Mouse (Mus musculus) ovary, adult 18-20 months (tissue): Measurements from ENCODE around the gene Rhbdl1.
"Not testable (repeated sequence)": the region's sequence is repeated elsewhere in the genome, so short reads cannot be mapped to it uniquely, and the experiment has no call there.

Source experiments
- DNase-seq: peaks from one replicate; pipeline ENCODE4 v3.0.0; 2022; ENCODE audit warnings: low spot score, mixed read lengths

Gene Rhbdl1

DNA sequence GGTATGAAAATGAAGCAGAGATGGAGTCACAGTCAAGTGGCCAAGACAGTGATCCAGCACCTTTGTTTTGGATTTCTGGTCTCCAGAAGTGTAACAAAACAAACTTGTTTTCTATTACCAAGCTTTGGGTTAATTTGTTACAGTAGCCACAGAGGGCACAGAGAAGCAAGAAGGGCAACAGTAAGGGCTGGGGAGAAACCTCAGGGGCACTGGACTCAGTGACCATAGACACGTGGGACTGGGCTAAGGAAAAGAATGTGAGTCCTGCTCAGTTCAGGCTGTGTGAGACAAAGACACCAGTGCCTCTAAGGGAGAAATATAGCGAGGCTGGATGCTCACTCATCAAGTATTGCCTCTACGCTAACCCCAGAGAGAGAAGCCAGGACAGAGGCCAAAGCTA is 35.6 kb upstream of the Rhbdl1 start:
- DNase-seq: no peak

DNA sequence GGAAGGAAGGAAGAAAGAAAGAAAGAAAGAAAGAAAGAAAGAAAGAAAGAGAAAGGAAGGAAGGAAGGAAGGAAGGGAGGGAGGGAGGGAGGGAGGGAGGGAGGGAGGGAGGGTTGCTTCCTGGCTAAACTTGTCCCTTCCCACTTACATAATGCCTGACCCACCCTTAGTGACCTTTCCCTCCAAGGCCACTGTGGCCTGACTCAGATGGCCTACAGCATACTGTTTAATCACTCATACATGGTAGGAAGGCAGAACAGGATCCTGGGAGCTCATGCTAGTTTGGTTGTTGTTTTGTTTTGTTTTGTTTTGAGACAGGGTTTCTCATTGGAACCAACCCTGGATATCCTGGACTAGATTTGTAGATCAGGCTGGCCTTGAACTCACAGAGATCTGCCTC is 34.5 kb upstream of the Rhbdl1 start:
- not testable (repeated sequence) for DNase-seq

DNA sequence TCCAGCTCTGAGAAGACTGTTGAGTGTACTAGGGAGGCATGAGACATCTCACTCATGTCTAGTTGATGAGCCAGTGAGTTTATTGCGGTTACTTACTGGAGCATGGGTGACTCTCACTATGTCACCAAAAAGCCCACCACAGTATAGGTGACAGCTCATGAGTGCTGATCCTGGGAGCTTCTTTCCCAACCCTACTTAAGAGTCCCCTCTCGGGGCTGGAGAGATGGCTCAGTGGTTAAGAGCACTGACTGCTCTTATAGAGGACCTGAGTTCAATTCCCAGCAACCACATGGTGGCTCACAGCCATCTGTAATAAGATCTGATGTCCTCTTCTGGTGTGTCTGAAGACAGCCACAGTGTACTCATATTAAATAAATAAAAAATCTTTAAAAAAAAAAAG is 32.9 kb upstream of the Rhbdl1 start:
- DNase-seq: no peak

DNA sequence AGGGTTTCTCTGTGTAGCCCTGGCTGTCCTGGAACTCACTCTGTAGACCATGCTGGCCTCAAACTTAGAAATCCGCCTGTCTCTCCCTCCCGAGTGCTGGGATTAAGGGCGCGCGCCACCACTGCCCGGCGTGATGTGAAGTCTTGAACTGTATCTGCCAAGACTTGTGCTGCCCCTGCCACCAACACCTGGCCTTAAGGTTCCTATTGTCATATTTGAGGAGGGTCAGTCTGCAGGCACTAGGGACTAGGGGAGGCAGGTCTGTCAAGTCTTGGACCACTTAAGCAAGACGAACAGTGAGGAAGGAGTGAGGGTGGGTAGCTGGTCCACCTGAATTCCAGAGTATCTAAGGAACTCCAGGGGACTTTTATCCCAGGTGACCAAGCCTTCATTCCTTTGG is 32.4 kb upstream of the Rhbdl1 start:
- no peak for DNase-seq

DNA sequence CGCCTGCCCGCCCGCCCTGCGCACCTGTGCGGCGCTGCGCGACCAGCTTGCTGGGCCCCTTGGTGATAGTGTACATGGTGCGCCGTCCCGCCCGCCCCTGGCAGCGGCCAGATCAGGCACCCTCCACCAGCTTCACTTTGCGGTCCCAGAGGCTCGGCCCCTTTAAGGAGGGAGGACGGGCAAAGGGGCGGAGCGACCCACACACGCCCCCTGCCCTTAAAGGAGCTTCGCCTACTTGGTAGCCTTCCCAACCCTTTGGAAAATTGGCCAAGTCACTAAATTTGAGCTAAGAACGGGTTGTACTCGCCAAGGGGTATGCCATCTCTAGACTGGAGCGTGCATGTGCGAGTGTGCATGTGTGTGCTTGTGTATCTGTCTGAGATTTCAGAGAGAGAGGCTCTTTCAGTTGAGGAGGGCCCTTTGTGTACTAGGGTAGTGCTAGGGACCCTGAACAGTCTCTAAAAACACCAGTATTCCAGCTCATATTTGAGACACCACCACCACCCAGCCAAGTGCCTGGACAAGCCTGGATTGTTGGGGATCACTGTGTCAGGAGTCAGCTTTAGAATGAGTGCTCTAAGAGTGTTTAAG is 31.6 kb upstream of the Rhbdl1 start, which contains the start of gene Mcrip2:
Gene Mcrip2 (minus strand): TSS at position 164 of the 591 bp plus-strand sequence.
- peak; percentile 84 for DNase-seq

DNA sequence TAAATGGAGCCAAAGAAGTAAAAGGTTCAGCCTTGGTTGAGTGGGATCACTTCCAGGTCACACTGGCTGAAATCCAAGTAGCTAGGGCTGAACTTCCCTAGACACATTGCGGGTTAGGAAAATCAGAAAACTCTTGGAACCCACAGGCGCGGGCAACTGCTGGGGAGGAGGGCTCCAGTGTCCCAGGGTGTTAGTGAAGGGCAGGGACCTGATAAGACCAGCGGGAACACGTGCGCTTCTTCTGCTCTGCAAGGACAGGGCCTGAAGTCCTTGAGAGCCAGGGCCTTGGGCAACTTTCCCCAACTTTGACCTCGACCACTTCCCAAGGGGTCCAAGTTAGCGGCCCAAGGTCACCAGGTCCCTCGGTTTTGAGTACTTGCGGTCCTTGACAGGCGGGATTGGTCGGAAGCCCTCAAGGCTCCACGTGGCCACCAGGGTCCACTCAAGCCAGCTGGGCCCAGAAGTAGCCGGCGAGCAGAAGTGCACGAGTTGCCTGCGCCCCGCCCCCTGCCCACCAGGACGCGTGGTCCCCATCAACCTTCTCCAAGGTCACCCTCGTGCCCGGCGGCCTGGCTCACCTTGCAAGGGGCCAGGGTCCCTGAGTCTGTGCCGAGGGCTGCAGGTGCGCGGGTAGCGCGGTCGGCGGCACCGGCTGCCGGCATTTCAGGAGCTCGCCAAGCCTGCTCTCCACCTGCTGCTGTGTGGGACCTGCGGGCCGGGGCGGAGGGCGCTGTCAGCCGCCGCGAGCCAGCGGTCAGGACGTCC is 30.9 kb upstream of the Rhbdl1 start:
- DNase-seq: peak; percentile 86

DNA sequence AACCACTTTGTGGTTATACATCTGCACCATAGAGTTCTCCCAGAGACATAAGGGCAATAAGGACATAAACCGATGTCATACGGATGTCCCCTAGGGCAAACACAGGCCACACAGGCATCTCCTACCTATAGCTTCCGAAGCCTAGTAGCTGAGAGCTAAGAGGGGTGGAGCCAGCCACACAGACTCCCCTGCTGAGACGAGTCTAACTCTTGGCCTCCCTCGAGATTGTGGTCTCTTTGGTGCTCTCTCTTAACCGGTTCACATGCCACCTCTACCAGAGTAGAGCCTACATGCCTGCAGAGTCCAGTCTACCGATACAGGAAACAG is 30.4 kb upstream of the Rhbdl1 start:
- no peak for DNase-seq

DNA sequence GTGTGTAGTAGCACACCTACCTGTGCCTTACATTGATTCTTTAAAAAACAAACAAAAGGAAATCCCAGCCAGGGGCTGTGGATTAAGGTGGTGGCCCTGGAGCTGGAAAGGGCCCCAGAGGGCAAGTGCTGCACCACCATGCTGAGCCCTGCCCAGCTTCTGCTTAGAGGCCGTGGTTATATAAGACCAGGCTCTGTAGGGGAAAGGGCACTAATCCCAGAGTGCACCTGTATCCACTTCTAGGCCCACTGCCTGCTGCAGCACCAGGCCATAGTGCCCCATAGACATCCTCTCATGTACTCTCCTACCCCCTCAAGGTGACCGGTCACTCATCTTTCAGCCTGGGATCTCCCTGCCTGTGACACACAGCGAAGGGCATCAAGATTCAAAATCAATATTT is 29.1 kb upstream of the Rhbdl1 start:
- DNase-seq: no peak

DNA sequence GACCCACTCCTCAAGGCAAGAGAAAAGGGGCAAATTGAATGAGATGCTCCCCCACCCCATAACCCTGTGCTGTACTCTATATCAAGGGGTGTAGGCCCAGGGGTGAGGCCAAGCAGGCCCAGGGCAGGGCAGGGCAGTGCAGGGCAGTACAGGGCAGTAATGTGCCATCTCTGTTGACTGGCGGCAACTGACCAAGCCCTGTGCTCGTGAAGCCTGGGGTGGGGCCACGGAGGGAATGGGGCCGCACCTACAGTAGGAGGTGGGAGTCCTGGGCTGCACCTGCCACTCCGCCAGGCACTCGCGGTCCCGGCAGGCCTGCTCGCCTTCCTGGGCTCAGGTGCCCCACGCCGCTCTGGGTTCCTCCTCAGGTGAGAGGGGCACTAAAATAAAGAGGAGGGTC is 28.2 kb upstream of the Rhbdl1 start:
- DNase-seq: no peak

DNA sequence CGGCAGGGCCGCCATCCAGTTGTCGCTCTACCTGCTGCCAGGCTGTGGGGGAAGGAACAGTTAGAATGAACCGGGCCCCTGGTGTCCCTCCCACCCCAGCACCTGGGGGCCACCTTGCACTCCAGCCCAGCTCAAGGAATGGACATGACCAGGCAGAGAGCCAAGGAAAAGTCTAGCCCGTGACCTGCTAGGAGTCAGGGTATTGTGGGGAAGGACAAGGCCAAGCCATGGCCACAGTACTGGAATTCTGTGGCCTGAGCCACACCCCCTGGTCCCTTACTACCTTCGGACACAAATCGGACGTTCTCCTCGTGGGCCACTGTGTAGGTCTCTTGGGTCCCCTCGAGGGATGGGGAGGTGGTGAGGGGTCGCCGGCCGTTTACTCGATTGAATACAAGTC is 27.2 kb upstream of the Rhbdl1 start:
- no peak for DNase-seq

DNA sequence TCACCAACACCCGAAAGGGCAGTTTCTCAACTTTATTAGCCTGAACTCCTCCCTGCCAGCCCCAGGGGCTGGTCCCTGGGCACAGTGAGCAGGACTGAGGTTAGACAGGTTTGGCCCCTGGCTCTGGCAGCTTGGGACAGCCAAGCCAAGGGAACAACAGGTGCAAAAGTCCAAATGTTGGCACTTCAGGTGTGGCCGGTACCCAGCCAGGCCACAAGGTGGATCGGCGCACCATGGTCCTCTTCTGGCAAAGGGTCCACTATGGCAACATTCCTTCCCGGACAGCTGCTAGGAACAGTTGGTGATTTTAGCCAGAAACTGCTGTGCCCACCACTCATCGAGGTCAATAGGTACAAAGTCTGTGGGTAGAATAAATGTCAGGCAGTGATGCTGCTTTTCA is 26.6 kb upstream of the Rhbdl1 start:
- DNase-seq: no peak

DNA sequence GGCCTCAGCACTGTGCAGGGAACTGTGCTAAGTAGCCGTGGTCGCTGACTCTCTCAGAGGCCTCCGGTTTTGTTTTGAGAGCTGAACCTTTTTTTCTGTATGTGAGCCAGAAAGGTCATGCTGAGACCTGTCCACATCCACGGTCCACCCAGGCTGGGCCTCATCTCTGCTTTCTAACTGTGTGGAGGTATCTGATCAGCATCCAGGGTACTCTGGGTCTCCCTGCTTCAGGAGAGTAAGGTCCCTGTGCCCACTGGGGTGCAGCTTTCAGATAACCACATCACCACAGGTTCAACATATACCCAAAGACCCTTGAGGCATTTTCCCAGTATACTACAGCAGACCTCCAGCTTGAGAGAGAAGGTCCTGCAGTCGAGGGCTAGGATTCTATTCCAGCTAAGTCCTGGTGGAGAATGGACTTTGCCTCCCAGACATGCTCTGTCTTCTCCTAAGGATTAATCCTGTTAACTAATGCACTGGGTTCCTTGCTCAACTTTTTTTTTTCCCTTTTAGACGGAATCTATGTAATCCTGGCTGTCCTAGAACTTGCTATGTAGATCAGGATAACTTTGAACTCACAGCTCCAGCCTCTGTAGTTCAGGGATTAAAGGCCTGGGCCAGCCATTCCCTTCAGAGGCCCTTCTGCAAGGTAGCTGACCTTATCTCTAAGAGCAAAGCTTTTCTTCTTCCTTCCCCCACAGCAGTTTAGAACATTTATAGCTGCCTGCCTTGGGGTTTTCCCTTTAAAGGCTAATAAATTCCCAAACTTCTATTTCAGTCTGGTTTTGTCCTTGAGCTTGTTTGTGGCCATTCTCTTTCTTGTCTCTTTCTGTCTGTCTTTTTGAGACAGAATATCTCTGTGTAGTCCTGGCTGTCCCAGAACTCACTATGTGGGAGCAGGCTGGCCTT is 24.9 kb upstream of the Rhbdl1 start:
- DNase-seq: no peak

DNA sequence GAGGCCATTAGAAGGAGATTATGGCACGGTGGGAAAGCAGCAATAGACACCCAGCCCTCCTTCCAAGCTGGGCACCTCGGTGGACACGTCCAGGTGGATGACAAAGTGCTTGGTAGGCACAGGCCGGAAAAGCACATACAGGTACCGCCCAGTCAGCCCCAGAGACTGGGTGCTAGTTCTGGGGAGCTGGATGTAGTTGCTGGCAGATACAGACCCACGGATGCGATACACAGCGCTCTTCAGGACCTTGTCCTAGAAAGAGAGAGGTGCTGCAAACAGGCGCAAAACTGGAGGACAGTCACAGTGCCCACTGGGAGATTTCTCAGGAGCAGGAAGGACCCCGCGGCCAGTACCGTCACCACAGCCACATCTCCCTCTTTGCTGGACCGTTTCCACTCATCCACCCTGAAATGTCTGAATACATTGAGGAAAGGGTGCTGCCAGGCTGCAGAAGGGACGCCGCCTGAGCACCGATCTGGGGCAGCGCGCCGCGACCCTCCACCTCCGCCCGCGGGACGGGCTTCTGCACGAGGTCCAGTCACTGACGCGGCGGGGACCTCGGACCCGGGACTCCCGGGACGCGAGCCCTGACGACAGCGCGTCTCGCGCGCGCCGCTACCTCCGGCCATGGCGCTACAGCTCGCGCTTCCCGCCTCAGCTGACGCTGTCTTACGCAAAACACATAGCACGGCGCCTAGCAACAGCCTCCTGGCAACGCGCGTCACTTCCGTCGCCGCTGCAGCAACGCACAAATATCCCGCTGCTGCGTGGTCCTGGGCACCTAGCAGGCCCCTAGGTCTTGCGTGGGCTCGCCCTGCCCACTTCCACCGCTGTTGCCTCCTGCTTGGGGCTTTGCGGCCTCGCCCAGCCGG is 24.0 kb upstream of the Rhbdl1 start, which contains the start of gene Wdr90:
Gene Wdr90 (minus strand): TSS at position 670 of the 872 bp plus-strand sequence.
- DNase-seq: peak; percentile 88

DNA sequence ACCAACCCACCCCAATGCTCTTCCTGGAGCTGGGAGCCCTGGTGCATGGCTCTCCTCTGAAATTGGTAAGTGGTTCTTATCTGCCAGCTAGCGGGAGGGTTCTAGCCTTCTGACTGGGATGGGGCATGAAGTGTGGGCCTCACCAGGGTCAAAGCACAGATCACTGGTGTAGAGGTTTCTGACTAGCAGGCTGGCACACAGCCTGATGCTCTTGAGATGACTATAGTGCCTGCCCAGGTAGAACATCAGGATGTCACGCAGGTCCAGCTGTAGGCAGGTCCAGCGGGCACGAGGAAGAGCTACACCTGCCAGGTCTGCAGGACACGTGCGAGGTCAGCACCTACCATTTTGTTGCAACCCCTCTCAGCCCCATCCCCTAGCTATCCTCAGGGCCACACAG is 23.1 kb upstream of the Rhbdl1 start:
- no peak for DNase-seq

DNA sequence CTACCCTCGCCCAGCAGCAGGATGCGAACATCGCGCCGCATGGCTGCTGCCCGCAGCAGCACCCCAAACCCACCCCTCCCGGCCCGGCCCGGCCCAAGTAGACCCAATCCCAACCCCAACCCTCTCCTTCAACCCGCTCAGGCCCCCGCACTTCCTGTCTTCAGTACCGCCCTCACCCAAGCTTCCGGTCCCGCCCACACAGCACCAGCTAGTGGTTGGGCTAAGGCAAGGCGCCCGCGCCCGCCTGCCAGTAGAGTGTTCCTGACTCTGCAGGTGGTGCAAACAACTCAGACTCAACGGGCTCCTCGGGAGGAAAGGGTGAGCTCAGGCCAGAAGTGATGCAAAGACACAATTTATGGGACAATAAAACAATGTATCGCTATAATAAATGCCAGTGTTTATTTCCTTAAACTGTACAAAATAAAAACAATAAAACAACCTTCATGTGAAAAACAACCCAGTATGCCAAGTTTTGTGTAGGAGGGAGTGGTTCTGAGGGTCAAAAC is 7.4 kb upstream of the Rhbdl1 start, which contains the start of gene Rhot2:
Gene Rhot2 (minus strand): TSS at position 456 of the 506 bp plus-strand sequence.
- DNase-seq: peak; percentile 94

DNA sequence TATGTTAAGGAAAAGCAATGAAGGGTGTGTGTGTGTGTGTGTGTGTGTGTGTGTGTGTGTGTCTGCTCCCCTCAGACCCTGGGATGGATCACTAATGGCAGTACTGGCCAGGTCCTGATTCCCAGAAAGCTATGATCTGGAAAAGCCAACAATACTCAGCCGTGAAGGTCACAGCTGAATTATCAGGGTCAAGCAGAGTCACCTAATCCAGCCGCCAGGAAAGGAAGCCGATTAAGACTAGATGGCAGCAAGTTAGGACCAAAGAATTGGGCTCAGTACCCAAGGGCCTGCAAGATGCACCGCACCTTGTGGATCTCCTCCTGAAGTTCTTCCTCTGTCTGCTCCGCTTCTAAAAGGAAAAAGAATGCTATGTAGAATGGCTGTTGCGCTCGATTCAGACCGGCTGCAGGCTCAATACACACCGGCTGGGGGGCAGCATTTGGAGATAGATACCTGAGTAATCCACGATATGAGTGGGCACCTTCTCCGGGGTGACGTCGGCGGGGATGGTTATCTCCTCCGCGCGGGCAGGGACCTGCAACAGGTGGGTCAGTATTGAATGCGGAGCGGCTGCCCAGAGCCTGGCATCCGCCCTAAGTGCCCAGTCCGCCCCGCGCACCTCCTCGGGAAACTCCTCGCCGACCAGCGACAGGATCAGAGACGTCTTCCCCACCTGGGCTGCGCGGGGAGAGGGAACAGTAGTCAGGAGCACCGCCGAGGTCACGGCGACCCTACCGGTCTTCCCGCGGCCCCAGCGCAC is 6.7 kb upstream of the Rhbdl1 start:
- no peak for DNase-seq

DNA sequence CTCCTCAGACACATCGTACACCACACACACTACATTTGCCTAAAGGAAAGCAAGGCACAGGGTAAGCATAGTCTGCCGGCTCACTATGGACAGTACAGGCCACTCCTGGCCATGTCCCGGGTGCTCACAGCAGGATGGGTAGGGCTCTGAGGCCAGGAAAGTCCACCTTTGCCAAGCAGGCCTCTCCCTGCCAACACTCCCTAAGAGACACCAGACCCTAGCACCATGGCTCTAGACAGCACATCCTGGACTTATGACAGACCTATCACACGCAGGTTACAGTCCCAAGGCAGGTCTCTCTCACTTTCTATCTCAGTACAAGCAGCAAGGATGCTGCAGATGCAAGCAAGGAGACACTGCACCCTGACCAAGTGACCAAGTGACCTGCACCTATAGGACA is 6.0 kb upstream of the Rhbdl1 start:
- DNase-seq: no peak

DNA sequence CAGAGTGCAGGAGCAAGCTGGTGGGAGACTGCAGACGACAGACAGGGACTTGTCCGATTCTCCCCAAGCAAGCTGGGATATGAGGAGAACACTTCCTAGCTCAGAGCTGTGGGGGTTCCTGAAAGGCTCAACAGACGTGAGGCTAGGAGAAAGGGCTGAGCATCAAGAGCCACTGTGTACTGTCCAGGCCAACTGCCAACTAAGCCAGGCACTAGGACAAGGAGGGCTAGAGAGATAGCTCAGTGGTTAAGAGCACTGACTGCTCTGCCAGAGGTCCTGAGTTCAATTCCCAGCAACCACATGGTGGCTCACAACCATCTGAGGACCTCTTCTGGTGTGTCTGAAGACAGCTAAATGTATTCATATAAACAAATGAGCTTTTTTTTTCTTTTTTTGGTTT is 5.4 kb upstream of the Rhbdl1 start:
- DNase-seq: no peak

DNA sequence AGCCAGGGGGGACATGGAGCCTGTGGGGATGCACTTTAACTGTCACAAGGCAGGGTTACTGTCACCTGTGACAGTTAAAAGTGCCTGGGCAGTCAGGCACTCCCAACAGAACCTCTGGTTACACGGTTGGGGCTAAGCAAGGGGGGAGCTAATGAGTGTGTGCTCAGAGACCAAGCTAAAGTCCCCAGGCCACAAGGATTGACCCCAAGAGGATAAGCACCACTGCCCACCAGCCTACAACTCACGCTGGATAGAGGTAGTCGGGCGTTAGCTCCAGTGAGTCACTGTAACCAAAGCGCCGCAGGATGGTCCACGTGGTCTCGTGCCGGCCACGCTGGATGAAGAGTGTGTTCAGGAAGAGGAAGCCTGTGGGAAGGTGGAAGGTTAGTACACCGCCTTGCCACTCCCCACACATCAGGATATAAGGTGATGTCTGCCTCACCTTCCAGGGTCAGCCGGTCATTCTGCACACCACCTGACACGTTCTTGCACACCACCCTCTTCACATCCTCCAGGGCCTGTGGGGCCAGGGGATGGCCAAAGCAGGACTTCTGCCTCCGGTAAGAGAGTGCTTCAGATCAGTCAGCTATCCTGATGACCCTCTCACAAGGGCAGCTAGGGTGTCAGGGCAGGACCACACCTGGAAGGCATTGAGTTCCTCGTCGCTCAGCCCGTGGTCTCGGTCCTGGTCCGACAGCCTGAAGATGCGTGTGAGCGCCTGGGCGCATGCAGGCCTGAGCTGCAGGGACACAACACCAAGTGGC is 4.2 kb upstream of the Rhbdl1 start, which contains the start of gene Gm20683:
Gene Gm20683 (minus strand): TSS at position 647 of the 764 bp plus-strand sequence.
- DNase-seq: no peak

DNA sequence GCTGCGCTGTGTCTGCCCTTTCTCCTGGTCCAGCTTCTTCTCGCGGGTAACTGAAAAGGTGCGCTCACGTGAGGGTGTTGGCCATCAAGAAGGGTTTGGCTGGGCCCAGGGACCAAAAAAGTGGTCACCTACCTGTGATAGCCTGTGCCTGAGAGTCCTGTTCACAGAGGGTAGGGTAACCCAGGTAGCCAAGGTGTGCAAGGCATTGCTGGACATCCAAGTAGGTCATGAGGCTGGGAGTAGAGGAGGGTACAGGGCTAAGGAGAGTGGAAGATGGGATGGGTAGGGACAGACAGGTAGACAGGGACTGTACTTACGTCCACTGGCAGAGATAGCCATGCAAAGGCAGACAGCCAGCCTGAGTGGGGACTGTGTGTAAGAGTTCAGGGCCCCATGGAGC is 3.4 kb upstream of the Rhbdl1 start:
- DNase-seq: no peak
